Mouse (Mus musculus) heart, adult 8-10 months (tissue): Measurements from ENCODE around the gene Atf7ip. TPM values are rescaled to one million over a fixed set of nuclear protein-coding genes. Genes with fewer than 3 reads are reported as not detected.

Experiments
- DNase-seq: peaks from one replicate; pipeline ENCODE4 v3.0.0; 2022; ENCODE audit warnings: low spot score
- total RNA-seq, 4 experiments: library from RNA; stranded (reverse); gene quantifications; 2 replicates each; pipeline ENCODE4 v1.2.4; 2022

Atf7ip gene
- total RNA-seq, 4 experiments from 2014 or later = 68.3 to 94.1 (median 76.8) TPM

GRCm38 (mm10) chr6:136553767-136554569 lies 48.0 kb downstream of the Atf7ip start:
- DNase-seq = peak; percentile 75

- DNase-seq = peak; percentile 55
Observed at GRCm38 (mm10) chr6:136554774-136555522, 49.0 kb downstream of the Atf7ip start.

GRCm38 (mm10) chr6:136555523-136555915 lies 49.6 kb downstream of the Atf7ip start:
- DNase-seq = peak; percentile 72

GRCm38 (mm10) chr6:136558288-136559005 lies 52.5 kb downstream of the Atf7ip start:
- DNase-seq = no peak

GRCm38 (mm10) chr6:136566002-136566401 lies 60.0 kb downstream of the Atf7ip start:
- DNase-seq = no peak

- DNase-seq = no peak
Observed at GRCm38 (mm10) chr6:136590739-136591138, 84.8 kb downstream of the Atf7ip start.

- DNase-seq = no peak
Observed at GRCm38 (mm10) chr6:136594541-136594940, 88.6 kb downstream of the Atf7ip start.

- no peak for DNase-seq
Observed at GRCm38 (mm10) chr6:136602601-136603000, 96.6 kb downstream of the Atf7ip start.

GRCm38 (mm10) chr6:136611351-136612215 lies 105.6 kb downstream of the Atf7ip start:
- no peak for DNase-seq

- no peak for DNase-seq
Observed at GRCm38 (mm10) chr6:136612312-136612711, 106.3 kb downstream of the Atf7ip start.

- DNase-seq = no peak
Observed at GRCm38 (mm10) chr6:136614156-136614555, 108.2 kb downstream of the Atf7ip start.

- peak; percentile 78 for DNase-seq
Observed at GRCm38 (mm10) chr6:136620361-136621139, 114.6 kb downstream of the Atf7ip start.

- DNase-seq = no peak
Observed at GRCm38 (mm10) chr6:136625421-136625820, 119.5 kb downstream of the Atf7ip start.

GRCm38 (mm10) chr6:136629639-136630038 lies 123.7 kb downstream of the Atf7ip start:
- no peak for DNase-seq

- no peak for DNase-seq
Observed at GRCm38 (mm10) chr6:136631519-136631918, 125.6 kb downstream of the Atf7ip start.

GRCm38 (mm10) chr6:136631945-136632534 lies 126.1 kb downstream of the Atf7ip start:
- DNase-seq = no peak

GRCm38 (mm10) chr6:136633154-136633553 lies 127.2 kb downstream of the Atf7ip start:
- no peak for DNase-seq

- DNase-seq = no peak
Observed at GRCm38 (mm10) chr6:136633719-136634118, 127.8 kb downstream of the Atf7ip start.

- DNase-seq = no peak
Observed at GRCm38 (mm10) chr6:136634982-136635381, 129.0 kb downstream of the Atf7ip start.

GRCm38 (mm10) chr6:136644171-136644570 lies 138.2 kb downstream of the Atf7ip start:
- no peak for DNase-seq
